Mouse (Mus musculus): ENCODE data around the gene Zfp933. TPM values are rescaled to one million over a fixed set of nuclear protein-coding genes. Genes with fewer than 3 reads are reported as not detected.
A peak's percentile ranks its signal among the peaks of the same experiment; 100 is the strongest.
"Not testable (repeated sequence)": the region's sequence is repeated elsewhere in the genome, so short reads cannot be mapped to it uniquely, and the experiment has no call there.

The Zfp933 gene
- polyA plus RNA-seq, 1 experiment from 2014 or later = 8.6 TPM

GRCm38 (mm10) chr4:147879865-147880264, 31.7 kb upstream of the Zfp933 start:
- Histone ChIP-seq H3K4me2 (no peak overlapping the region), H3K27ac (no peak overlapping the region), H3K9ac (no peak overlapping the region), H3K4me3 (no peak overlapping the region), H3K36me3 (peaks cover 92% of the 10 kb centered on the region), H3K9me3 (no peaks in the 10 kb centered on the region), H3K27me3 (no peaks in the 10 kb centered on the region), H3K4me1 (no peaks in the 10 kb centered on the region)
- WGBS = 64% methylated on average over 5 of the region's 5 CpGs
- no peak for ATAC-seq (ENCODE audit: insufficient number of reproducible peaks, insufficient read depth, low FRiP score, low TSS enrichment, low read depth)

GRCm38 (mm10) chr4:147879456-147879855, 31.3 kb upstream of the Zfp933 start:
- 76% methylated on average over 2 of the region's 2 CpGs for WGBS
- no peak overlapping the region for H3K27ac ChIP-seq
- ATAC-seq (ENCODE audit: insufficient number of reproducible peaks, insufficient read depth, low FRiP score, low TSS enrichment, low read depth) = no peak
- H3K36me3 ChIP-seq = peaks cover 92% of the 10 kb centered on the region
- H3K9me3 ChIP-seq = no peaks in the 10 kb centered on the region
- H3K27me3 ChIP-seq = no peaks in the 10 kb centered on the region
- H3K9ac ChIP-seq = no peak overlapping the region
- no peaks in the 10 kb centered on the region for H3K4me1 ChIP-seq
- H3K4me3 ChIP-seq = no peak overlapping the region
- H3K4me2 ChIP-seq = no peak overlapping the region

GRCm38 (mm10) chr4:147878537-147878936, 30.4 kb upstream of the Zfp933 start:
- no peak overlapping the region for H3K9ac ChIP-seq
- peaks cover 94% of the 10 kb centered on the region for H3K36me3 ChIP-seq
- H3K27ac ChIP-seq = no peak overlapping the region
- H3K9me3 ChIP-seq = no peaks in the 10 kb centered on the region
- no peak overlapping the region for H3K4me2 ChIP-seq
- no peak for ATAC-seq (ENCODE audit: insufficient number of reproducible peaks, insufficient read depth, low FRiP score, low TSS enrichment, low read depth)
- H3K4me3 ChIP-seq = no peak overlapping the region
- WGBS = 92% methylated on average over 9 of the region's 9 CpGs
- no peaks in the 10 kb centered on the region for H3K27me3 ChIP-seq
- H3K4me1 ChIP-seq = no peaks in the 10 kb centered on the region

GRCm38 (mm10) chr4:147875852-147876575, 27.8 kb upstream of the Zfp933 start:
- Histone ChIP-seq H3K27ac (no peak overlapping the region), H3K36me3 (peaks cover 92% of the 10 kb centered on the region), H3K4me1 (no peaks in the 10 kb centered on the region), H3K4me2 (no peak overlapping the region), H3K9ac (no peak overlapping the region), H3K9me3 (no peaks in the 10 kb centered on the region; the same call in 1 of the 2 replicates), H3K27me3 (no peaks in the 10 kb centered on the region), H3K4me3 (no peak overlapping the region)
- WGBS = 89% methylated on average over 4 of the region's 4 CpGs
- no peak for ATAC-seq (ENCODE audit: insufficient number of reproducible peaks, insufficient read depth, low FRiP score, low TSS enrichment, low read depth)

- peak overlapping the region; percentile 58; the same call in 1 of the 2 replicates for H3K27ac ChIP-seq
- peak overlapping the region; percentile 90 for H3K4me3 ChIP-seq
- peak overlapping the region; percentile 80 for H3K9ac ChIP-seq
- peak overlapping the region; percentile 83 for H3K4me2 ChIP-seq
- peaks cover 54% of the 10 kb centered on the region for H3K36me3 ChIP-seq
- H3K9me3 ChIP-seq = no peaks in the 10 kb centered on the region; the same call in 1 of the 2 replicates
- no peak for ATAC-seq (ENCODE audit: insufficient number of reproducible peaks, insufficient read depth, low FRiP score, low TSS enrichment, low read depth)
- no peaks in the 10 kb centered on the region for H3K27me3 ChIP-seq
- peaks cover 23% of the 10 kb centered on the region for H3K4me1 ChIP-seq
- 10% methylated on average over 5 of the region's 5 CpGs for WGBS
These were observed 21.1 kb upstream of the Zfp933 start for GRCm38 (mm10) chr4:147869238-147869637.

GRCm38 (mm10) chr4:147868450-147869031, 20.4 kb upstream of the Zfp933 start, which contains the start of the genes Miip and Fv1:
Gene Miip (minus strand): TSS chr4:147868816.
Gene Fv1 (plus strand): TSS chr4:147868979.
- Histone ChIP-seq H3K27me3 (no peaks in the 10 kb centered on the region), H3K4me1 (peaks cover 23% of the 10 kb centered on the region), H3K4me2 (peak within 1 kb of the TSS; percentile 83), H3K36me3 (peaks cover 52% of the 10 kb centered on the region), H3K9me3 (no peaks in the 10 kb centered on the region; the same call in 1 of the 2 replicates), H3K27ac (peak within 1 kb of the TSS; percentile 87), H3K4me3 (peak within 1 kb of the TSS; percentile 90), H3K9ac (peak within 1 kb of the TSS; percentile 83)
- under 1% methylated on average over 30 of the region's 30 CpGs for WGBS
- peak; percentile 96 for ATAC-seq (ENCODE audit: insufficient number of reproducible peaks, insufficient read depth, low FRiP score, low TSS enrichment, low read depth)

- peak overlapping the region; percentile 87 for H3K27ac ChIP-seq
- H3K27me3 ChIP-seq = no peaks in the 10 kb centered on the region
- H3K4me3 ChIP-seq = peak overlapping the region; percentile 90
- ATAC-seq (ENCODE audit: insufficient number of reproducible peaks, insufficient read depth, low FRiP score, low TSS enrichment, low read depth) = peak; percentile 46; the same call in 1 of the 2 replicates
- peaks cover 23% of the 10 kb centered on the region for H3K4me1 ChIP-seq
- H3K9me3 ChIP-seq = no peaks in the 10 kb centered on the region; the same call in 1 of the 2 replicates
- peak overlapping the region; percentile 83 for H3K9ac ChIP-seq
- 5% methylated on average over 22 of the region's 22 CpGs for WGBS
- H3K36me3 ChIP-seq = peaks cover 52% of the 10 kb centered on the region
- peak overlapping the region; percentile 83 for H3K4me2 ChIP-seq
These were observed 19.6 kb upstream of the Zfp933 start for GRCm38 (mm10) chr4:147867563-147868449.

GRCm38 (mm10) chr4:147866793-147867192, 18.6 kb upstream of the Zfp933 start:
- not testable (repeated sequence) for ATAC-seq (ENCODE audit: insufficient number of reproducible peaks, insufficient read depth, low FRiP score, low TSS enrichment, low read depth); H3K9ac ChIP-seq; H3K27me3 ChIP-seq; H3K27ac ChIP-seq; H3K9me3 ChIP-seq; H3K4me2 ChIP-seq; H3K4me3 ChIP-seq
- peaks cover 52% of the 10 kb centered on the region for H3K36me3 ChIP-seq
- peaks cover 23% of the 10 kb centered on the region for H3K4me1 ChIP-seq
- 61% methylated on average over 3 of the region's 3 CpGs for WGBS

GRCm38 (mm10) chr4:147866056-147866455, 17.9 kb upstream of the Zfp933 start:
- 95% methylated on average over 9 of the region's 9 CpGs for WGBS
- H3K9ac ChIP-seq = no peak overlapping the region
- no peaks in the 10 kb centered on the region for H3K9me3 ChIP-seq
- H3K27me3 ChIP-seq = no peaks in the 10 kb centered on the region
- no peak for ATAC-seq (ENCODE audit: insufficient number of reproducible peaks, insufficient read depth, low FRiP score, low TSS enrichment, low read depth)
- no peak overlapping the region for H3K27ac ChIP-seq
- no peak overlapping the region for H3K4me2 ChIP-seq
- H3K4me3 ChIP-seq = no peak overlapping the region
- H3K4me1 ChIP-seq = peaks cover 23% of the 10 kb centered on the region
- H3K36me3 ChIP-seq = peaks cover 54% of the 10 kb centered on the region

- Histone ChIP-seq H3K36me3 (peaks cover 56% of the 10 kb centered on the region), H3K4me2 (no peak overlapping the region), H3K9me3 (no peaks in the 10 kb centered on the region), H3K27ac (no peak overlapping the region), H3K9ac (no peak overlapping the region), H3K4me1 (peaks cover 23% of the 10 kb centered on the region), H3K27me3 (no peaks in the 10 kb centered on the region), H3K4me3 (no peak overlapping the region)
- ATAC-seq (ENCODE audit: insufficient number of reproducible peaks, insufficient read depth, low FRiP score, low TSS enrichment, low read depth) = no peak
- 91% methylated on average over 6 of the region's 6 CpGs for WGBS
These were observed 17.5 kb upstream of the Zfp933 start for GRCm38 (mm10) chr4:147865651-147866050.

GRCm38 (mm10) chr4:147862051-147862450, 13.9 kb upstream of the Zfp933 start:
- ATAC-seq (ENCODE audit: insufficient number of reproducible peaks, insufficient read depth, low FRiP score, low TSS enrichment, low read depth) = no peak
- H3K4me2 ChIP-seq = no peak overlapping the region
- H3K4me1 ChIP-seq = peaks cover under 1% of the 10 kb centered on the region
- H3K9me3 ChIP-seq = no peaks in the 10 kb centered on the region
- H3K9ac ChIP-seq = no peak overlapping the region
- WGBS = 85% methylated on average over 3 of the region's 3 CpGs
- no peak overlapping the region for H3K27ac ChIP-seq
- H3K36me3 ChIP-seq = peaks cover 59% of the 10 kb centered on the region
- no peak overlapping the region for H3K4me3 ChIP-seq
- H3K27me3 ChIP-seq = no peaks in the 10 kb centered on the region

Measured in embryonic facial prominence, embryonic 13.5 days (tissue).